Mouse (Mus musculus): ENCODE data around the gene Zdhhc14. TPM values are rescaled to one million over a fixed set of nuclear protein-coding genes. Genes with fewer than 3 reads are reported as not detected.

Gene Zdhhc14
- polyA plus RNA-seq, 1 experiment: 24.8 TPM

GRCm38 (mm10) chr17:5688669-5689068 is 196.3 kb downstream of the Zdhhc14 start:
- H3K27ac ChIP-seq (ENCODE audit: insufficient read depth, low read length): no peak overlapping the region
- H3K27me3 ChIP-seq (ENCODE audit: control insufficient read depth, insufficient read depth, low read length): no peaks in the 10 kb centered on the region
- no peaks in the 10 kb centered on the region for H3K4me1 ChIP-seq (ENCODE audit: control insufficient read depth, insufficient read depth, low read length)
- no peak for DNase-seq
- H3K4me3 ChIP-seq (replicated peaks; ENCODE audit: insufficient read depth, low read depth, low read length): no peak overlapping the region
- TF ChIP-seq POLR2A (IDR thresholded peaks at IDR 0.05; ENCODE audit: borderline replicate concordance, insufficient read depth, low read length) (no peak), CTCF (IDR thresholded peaks at IDR 0.05; ENCODE audit: borderline replicate concordance, insufficient read depth, low read depth, low read length) (no peak)

DNA sequence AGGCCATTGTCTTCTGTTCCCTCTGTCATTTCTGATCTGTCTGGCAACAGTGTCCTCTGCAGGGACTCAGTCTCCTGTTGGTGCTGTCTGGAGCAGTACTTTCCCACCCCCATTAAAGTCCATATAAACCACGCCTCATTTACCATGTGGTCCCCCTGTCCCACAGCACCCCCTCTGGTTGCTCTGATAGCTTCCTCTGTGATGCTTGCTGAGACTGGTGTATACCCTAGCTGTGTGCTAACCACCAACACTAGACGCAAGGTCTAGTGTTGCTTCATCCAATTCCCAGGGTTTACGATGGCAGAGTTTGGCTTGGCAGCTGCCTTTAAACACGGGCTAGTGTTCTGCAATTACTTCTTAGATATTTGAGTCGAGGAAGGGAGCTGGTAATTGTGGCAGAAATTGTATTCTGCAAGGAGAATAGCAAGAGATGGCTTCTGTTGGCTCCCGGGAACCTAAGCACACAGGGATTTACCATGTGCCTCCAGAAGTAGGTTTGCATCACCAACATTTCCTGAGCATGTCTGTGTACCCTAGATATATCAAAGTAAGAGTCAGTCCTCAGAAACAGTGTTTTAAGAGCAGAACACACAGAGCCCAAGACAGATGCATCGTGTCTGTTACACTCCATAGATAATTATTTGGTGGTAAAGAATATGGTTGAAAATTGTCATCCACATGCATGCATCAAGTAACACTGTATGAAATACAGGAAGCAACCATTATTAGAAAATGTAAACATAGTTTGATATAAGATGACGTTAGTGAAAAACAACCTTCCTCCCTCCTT is 198.6 kb downstream of the Zdhhc14 start:
- TF ChIP-seq POLR2A (IDR thresholded peaks at IDR 0.05; ENCODE audit: borderline replicate concordance, insufficient read depth, low read length) (no peak), CTCF (IDR thresholded peaks at IDR 0.05; ENCODE audit: borderline replicate concordance, insufficient read depth, low read depth, low read length) (peak; percentile 15; the same call in 1 of the 2 replicates)
- no peaks in the 10 kb centered on the region for H3K4me1 ChIP-seq (ENCODE audit: control insufficient read depth, insufficient read depth, low read length)
- 87% methylated on average over 8 of the region's 8 CpGs for WGBS
- no peak overlapping the region for H3K4me3 ChIP-seq (replicated peaks; ENCODE audit: insufficient read depth, low read depth, low read length)
- no peak overlapping the region for H3K27ac ChIP-seq (ENCODE audit: insufficient read depth, low read length)
- H3K27me3 ChIP-seq (ENCODE audit: control insufficient read depth, insufficient read depth, low read length): no peaks in the 10 kb centered on the region
- no peak for DNase-seq

- no peak overlapping the region for H3K27ac ChIP-seq (ENCODE audit: insufficient read depth, low read length)
- H3K4me3 ChIP-seq (replicated peaks; ENCODE audit: insufficient read depth, low read depth, low read length): no peak overlapping the region
- H3K27me3 ChIP-seq (ENCODE audit: control insufficient read depth, insufficient read depth, low read length): no peaks in the 10 kb centered on the region
- no peak for TF ChIP-seq CTCF (IDR thresholded peaks at IDR 0.05; ENCODE audit: borderline replicate concordance, insufficient read depth, low read depth, low read length)
- TF ChIP-seq POLR2A (IDR thresholded peaks at IDR 0.05; ENCODE audit: borderline replicate concordance, insufficient read depth, low read length): no peak
- no peaks in the 10 kb centered on the region for H3K4me1 ChIP-seq (ENCODE audit: control insufficient read depth, insufficient read depth, low read length)
- no peak for DNase-seq
- 79% methylated on average over 3 of the region's 3 CpGs for WGBS
These were observed 200.3 kb downstream of the Zdhhc14 start for GRCm38 (mm10) chr17:5692661-5693060.

DNA sequence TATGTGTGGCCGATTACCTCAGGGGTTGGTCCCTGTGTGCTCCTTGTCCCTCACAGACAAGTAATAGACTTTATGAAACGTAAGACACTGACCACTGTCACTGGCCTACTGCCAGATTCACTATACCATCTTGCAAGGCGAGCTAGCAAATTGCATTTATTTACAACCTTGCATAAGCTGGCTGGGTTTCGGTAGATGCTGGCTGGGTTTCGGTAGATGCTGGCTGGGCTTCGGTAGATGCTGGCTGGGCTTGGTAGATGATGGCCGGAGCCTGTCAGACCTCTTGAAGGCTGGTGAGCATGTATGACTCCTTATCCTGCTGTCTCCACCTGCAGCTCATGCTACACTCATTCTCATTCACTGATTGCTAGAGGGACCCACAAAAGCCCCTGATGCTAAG is 200.9 kb downstream of the Zdhhc14 start:
- Histone ChIP-seq H3K27me3 (ENCODE audit: control insufficient read depth, insufficient read depth, low read length) (no peaks in the 10 kb centered on the region), H3K4me1 (ENCODE audit: control insufficient read depth, insufficient read depth, low read length) (no peaks in the 10 kb centered on the region), H3K4me3 (replicated peaks; ENCODE audit: insufficient read depth, low read depth, low read length) (no peak overlapping the region), H3K27ac (ENCODE audit: insufficient read depth, low read length) (no peak overlapping the region)
- DNase-seq: no peak
- TF ChIP-seq POLR2A (IDR thresholded peaks at IDR 0.05; ENCODE audit: borderline replicate concordance, insufficient read depth, low read length): no peak
- no peak for TF ChIP-seq CTCF (IDR thresholded peaks at IDR 0.05; ENCODE audit: borderline replicate concordance, insufficient read depth, low read depth, low read length)
- 52% methylated on average over 7 of the region's 7 CpGs for WGBS

DNA sequence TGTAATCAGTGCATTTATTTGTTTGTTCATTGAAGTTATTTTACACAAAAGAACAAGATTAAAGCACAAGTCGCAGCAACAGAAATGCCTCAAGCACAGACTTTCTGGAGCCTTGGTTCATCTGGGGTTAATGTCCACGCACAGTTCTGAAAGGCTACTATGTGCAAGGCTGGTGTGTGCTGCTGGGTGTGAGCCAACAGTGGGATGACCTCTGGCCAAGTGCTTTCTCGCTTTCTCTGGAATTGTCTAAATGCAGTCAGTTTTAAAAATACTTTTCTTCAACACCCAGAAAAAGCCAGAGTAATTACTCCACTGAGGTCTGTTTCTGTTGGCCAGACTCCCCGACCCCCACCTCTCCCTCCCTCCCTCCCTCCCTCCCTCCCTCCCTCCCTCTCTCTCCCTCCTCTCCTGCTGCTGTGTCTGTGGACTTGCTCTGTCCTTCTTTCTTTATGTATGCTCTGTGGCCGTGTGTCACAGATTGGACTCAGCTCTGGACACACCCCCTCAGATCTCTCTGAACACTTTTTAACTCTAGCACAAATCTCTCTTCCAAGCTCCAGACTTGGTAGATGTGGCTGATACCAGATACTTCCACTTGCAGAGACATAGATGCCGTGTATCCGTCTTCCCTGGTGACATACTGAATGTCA is 206.2 kb downstream of the Zdhhc14 start:
- H3K4me3 ChIP-seq (replicated peaks; ENCODE audit: insufficient read depth, low read depth, low read length): no peak overlapping the region
- TF ChIP-seq CTCF (IDR thresholded peaks at IDR 0.05; ENCODE audit: borderline replicate concordance, insufficient read depth, low read depth, low read length) (no peak), POLR2A (IDR thresholded peaks at IDR 0.05; ENCODE audit: borderline replicate concordance, insufficient read depth, low read length) (no peak)
- no peaks in the 10 kb centered on the region for H3K27me3 ChIP-seq (ENCODE audit: control insufficient read depth, insufficient read depth, low read length)
- DNase-seq: no peak
- H3K4me1 ChIP-seq (ENCODE audit: control insufficient read depth, insufficient read depth, low read length): no peaks in the 10 kb centered on the region
- H3K27ac ChIP-seq (ENCODE audit: insufficient read depth, low read length): no peak overlapping the region
- 53% methylated on average over 7 of the region's 7 CpGs for WGBS

DNA sequence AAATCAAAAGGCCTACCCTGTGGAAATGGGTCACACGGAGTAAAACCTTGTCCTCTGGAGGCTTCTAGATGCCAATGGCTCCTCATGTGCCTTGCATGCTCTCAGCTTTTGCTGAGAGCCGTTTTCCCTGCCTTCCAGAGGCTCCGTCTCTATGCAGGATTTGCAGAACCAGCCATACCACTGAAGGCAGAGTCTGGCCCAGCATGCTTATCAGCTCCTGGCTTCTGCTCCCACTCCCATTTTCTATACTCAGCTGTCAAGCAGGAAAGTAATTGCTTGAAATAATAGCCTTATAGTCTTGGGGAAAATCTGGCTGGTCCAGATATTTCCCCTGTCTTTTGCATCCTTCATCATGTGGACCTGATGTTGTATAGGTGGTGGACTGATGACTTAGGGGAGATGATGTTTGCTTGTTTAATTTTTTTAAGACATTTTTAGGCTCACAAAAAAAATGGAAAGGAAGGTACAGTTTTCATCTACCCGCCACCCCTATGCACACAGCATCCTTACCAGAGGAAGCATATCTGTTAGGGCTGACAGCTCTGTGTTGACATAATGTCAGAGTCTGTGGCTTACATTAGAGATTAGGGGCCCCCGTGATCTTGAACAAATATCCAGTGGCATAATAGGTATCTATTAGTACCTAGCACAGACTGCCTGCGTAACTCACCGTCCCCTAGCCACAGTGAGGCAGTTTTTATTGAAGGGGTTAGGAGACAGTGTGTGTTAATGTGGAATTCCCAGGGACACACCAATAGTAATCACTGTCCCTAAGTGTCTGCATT is 218.2 kb downstream of the Zdhhc14 start:
- WGBS: 73% methylated on average over 7 of the region's 7 CpGs
- Histone ChIP-seq H3K4me1 (ENCODE audit: control insufficient read depth, insufficient read depth, low read length) (no peaks in the 10 kb centered on the region), H3K27ac (ENCODE audit: insufficient read depth, low read length) (no peak overlapping the region), H3K4me3 (replicated peaks; ENCODE audit: insufficient read depth, low read depth, low read length) (no peak overlapping the region), H3K27me3 (ENCODE audit: control insufficient read depth, insufficient read depth, low read length) (no peaks in the 10 kb centered on the region)
- DNase-seq: no peak
- TF ChIP-seq CTCF (IDR thresholded peaks at IDR 0.05; ENCODE audit: borderline replicate concordance, insufficient read depth, low read depth, low read length) (no peak), POLR2A (IDR thresholded peaks at IDR 0.05; ENCODE audit: borderline replicate concordance, insufficient read depth, low read length) (no peak)

GRCm38 (mm10) chr17:5711861-5712260 is 219.5 kb downstream of the Zdhhc14 start:
- DNase-seq: no peak
- TF ChIP-seq POLR2A (IDR thresholded peaks at IDR 0.05; ENCODE audit: borderline replicate concordance, insufficient read depth, low read length): no peak
- TF ChIP-seq CTCF (IDR thresholded peaks at IDR 0.05; ENCODE audit: borderline replicate concordance, insufficient read depth, low read depth, low read length): no peak
- Histone ChIP-seq H3K4me3 (replicated peaks; ENCODE audit: insufficient read depth, low read depth, low read length) (no peak overlapping the region), H3K27me3 (ENCODE audit: control insufficient read depth, insufficient read depth, low read length) (no peaks in the 10 kb centered on the region), H3K27ac (ENCODE audit: insufficient read depth, low read length) (0 out of 2 replicates have a peak overlapping the region, but pooled peaks have one; percentile 7), H3K4me1 (ENCODE audit: control insufficient read depth, insufficient read depth, low read length) (no peaks in the 10 kb centered on the region)
- WGBS: 69% methylated on average over 5 of the region's 5 CpGs

Data from cerebellum, adult 2 months (tissue).